ENCODE assay signal across 8 mouse cellular contexts in the genomic region with DNA sequence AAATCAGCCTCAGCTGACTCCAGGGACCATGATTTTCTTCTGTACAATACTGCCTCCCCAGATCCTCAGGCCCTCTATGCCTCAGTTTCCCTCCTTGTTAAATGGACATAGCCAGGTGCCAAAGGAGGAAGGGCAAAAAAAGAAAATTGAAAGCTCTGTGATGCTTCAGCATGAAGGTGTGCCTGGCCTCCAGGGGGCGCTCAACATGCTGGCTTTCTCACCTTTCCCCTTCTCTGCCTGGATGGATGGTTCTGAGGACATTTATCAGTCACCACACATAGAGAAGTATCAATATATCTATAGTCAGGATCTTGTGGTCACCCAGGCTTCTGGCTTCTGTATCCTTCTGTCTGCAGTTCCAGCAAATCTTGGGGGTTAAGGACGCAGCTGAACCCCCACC. TPM values are rescaled to one million over a fixed set of nuclear protein-coding genes. Genes with fewer than 3 reads are reported as not detected.
A peak's percentile ranks its signal among the peaks of the same experiment; 100 is the strongest.
DNase-seq lines count a peak whose midpoint lies in the region; ATAC-seq and TF ChIP-seq lines count a peak whose summit lies in the region.

No protein-coding gene starts in this region.

- 34% methylated on average over 2 of the region's 2 CpGs for WGBS in embryonic facial prominence, embryonic 14.5 days

- no peak for ATAC-seq in embryonic facial prominence, embryonic 14.5 days (ENCODE audit: low read depth)

- H3K27me3 ChIP-seq in C2C12 (ENCODE audit: control insufficient read depth, insufficient read depth, insufficient read length), result no peaks in the 10 kb centered on the region
- H3K27me3 ChIP-seq in embryonic facial prominence, embryonic 14.5 days (replicated peaks; ENCODE audit: control insufficient read depth, insufficient read depth, low read length), result no peaks in the 10 kb centered on the region

- no peak overlapping the region for H3ac ChIP-seq in C2C12 (ENCODE audit: control insufficient read depth, insufficient read length, low read depth)

- no peaks in the 10 kb centered on the region for H3K36me3 ChIP-seq in C2C12 (ENCODE audit: control insufficient read depth, insufficient read depth)
- H3K36me3 ChIP-seq in embryonic facial prominence, embryonic 14.5 days (ENCODE audit: control insufficient read depth, insufficient read depth, low read length), result no peaks in the 10 kb centered on the region

- H3K79me3 ChIP-seq in C2C12 (ENCODE audit: low read depth), result no peaks in the 10 kb centered on the region

- no peak overlapping the region for H3K27ac ChIP-seq in embryonic facial prominence, embryonic 14.5 days (replicated peaks; ENCODE audit: low read depth, low read length)

- H3K9me3 ChIP-seq in embryonic facial prominence, embryonic 14.5 days (ENCODE audit: control insufficient read depth, low read length), result peaks cover 7% of the 10 kb centered on the region; the same call in 1 of the 2 replicates

- H3K4me2 ChIP-seq in embryonic facial prominence, embryonic 14.5 days (ENCODE audit: low read depth, low read length), result no peak overlapping the region

- H3K4me1 ChIP-seq in embryonic facial prominence, embryonic 14.5 days (ENCODE audit: control insufficient read depth, insufficient read depth, low read length), result peaks cover 12% of the 10 kb centered on the region

- no peak overlapping the region for H3K4me3 ChIP-seq in C2C12 (ENCODE audit: insufficient read depth, poor library complexity, severe bottlenecking)
- no peak overlapping the region for H3K4me3 ChIP-seq in embryonic facial prominence, embryonic 14.5 days (ENCODE audit: low read depth, low read length)

- DNase-seq in heart, adult 8-10 months (ENCODE audit: low spot score), result peak; percentile 63
- DNase-seq in heart, adult 11 months, result no peak
- DNase-seq in adrenal gland, postnatal 36 days, result peak; percentile 73 to 87
- DNase-seq in embryonic facial prominence, embryonic 14.5 days (ENCODE audit: low spot score), result peak; percentile 24
- peak; percentile 75 to 78 for DNase-seq in kidney, postnatal 4 days
- DNase-seq in natural killer cell, adult 2 months (ENCODE audit: low spot score in 2 of 2), result peak; percentile 19 to 46
- DNase-seq in thymus, postnatal 14 days, result peak; percentile 58

- H3K9ac ChIP-seq in embryonic facial prominence, embryonic 14.5 days (ENCODE audit: low read depth, low read length), result no peak overlapping the region

- H3K79me2 ChIP-seq in C2C12 (ENCODE audit: control insufficient read depth, insufficient read depth), result no peaks in the 10 kb centered on the region

- peak; percentile 56 for TF ChIP-seq CTCF in C2C12 (IDR thresholded peaks at IDR 0.05; ENCODE audit: control insufficient read depth, insufficient read depth, insufficient read length)

TF ChIP-seq in C2C12, 6 proteins besides CTCF, POLR2A, EP300 and RAD21:
- TF ChIP-seq MYOG (IDR thresholded peaks at IDR 0.05; ENCODE audit: control insufficient read depth, extremely low read depth, insufficient read length) (no peak), USF1 (IDR thresholded peaks at IDR 0.05; ENCODE audit: low read depth) (no peak), CEBPB (IDR thresholded peaks at IDR 0.05; ENCODE audit: low read depth) (no peak), MAX (IDR thresholded peaks at IDR 0.05) (no peak), FOSL1 (IDR thresholded peaks at IDR 0.05; ENCODE audit: insufficient read depth, low read length, poor library complexity, severe bottlenecking) (no peak), MYOD1 (IDR thresholded peaks at IDR 0.05; ENCODE audit: control insufficient read depth, insufficient read length, low read depth) (no peak)

RNA-seq across cellular contexts. Expression of a gene that starts 49.3 kb away (rescaled TPM):
- total RNA-seq in heart, adult 8-10 months (2022), result 10 to 100 TPM; 38.7 to 48.1 (median 43.9) TPM
- 180 TPM for polyA plus RNA-seq in C2C12 (2012; fragmentation: generic; extraction: Trizol)
- 10 to 100 TPM; 49.9 to 81.3 TPM for total RNA-seq in adrenal gland, postnatal 36 days (2021)
- polyA plus RNA-seq in embryonic facial prominence, embryonic 14.5 days (2014; fragmentation: Nextera tagmentation; extraction: Ambion mirVana), result 227 and 238 TPM in 2 replicates
